Mouse (Mus musculus): ENCODE measurements at regions not wholly inside any gene's neighbourhood (a gene's known extent, or its start where the extent isn't known, plus 50 kb on each side); places are given as distances from the start of the nearest gene placed in this dataset.
A peak's percentile ranks its signal among the peaks of the same experiment; 100 is the strongest.

DNA sequence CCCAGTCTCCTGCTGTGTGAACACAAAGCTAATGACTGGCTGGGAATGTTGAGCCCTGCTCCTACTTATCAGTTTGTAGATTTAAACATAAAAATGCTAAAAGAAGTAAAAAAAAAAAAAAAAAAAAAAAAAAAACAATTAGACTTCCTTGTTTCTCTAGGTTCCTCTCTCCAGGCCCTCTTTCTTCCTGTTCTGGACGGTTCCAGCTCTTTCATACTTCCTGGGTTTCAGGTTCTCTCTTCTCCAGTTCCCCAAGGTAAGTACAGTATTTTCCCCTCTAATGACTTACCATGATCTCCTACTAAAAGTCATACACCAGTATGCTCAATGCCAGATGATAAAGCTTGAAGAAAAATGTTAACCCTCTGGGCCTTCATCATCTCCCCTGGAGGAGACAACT, 284.3 kb downstream of the Btg1 start:
- 100% methylated on average over 1 of the region's 1 CpGs for WGBS
- no peaks in the 10 kb centered on the region for H3K4me1 ChIP-seq (replicated peaks; ENCODE audit: control insufficient read depth, insufficient read depth, low read length)
- H3K9me3 ChIP-seq (ENCODE audit: control insufficient read depth, low read length), result no peaks in the 10 kb centered on the region
- no peak for ATAC-seq
- no peak overlapping the region for H3K4me2 ChIP-seq (ENCODE audit: low read length)
- no peak overlapping the region for H3K27ac ChIP-seq (ENCODE audit: low read length)
- H3K9ac ChIP-seq (replicated peaks; ENCODE audit: low read depth, low read length), result no peak overlapping the region
- H3K4me3 ChIP-seq (replicated peaks; ENCODE audit: low read length), result no peak overlapping the region
- H3K36me3 ChIP-seq (ENCODE audit: control insufficient read depth, insufficient read depth), result no peaks in the 10 kb centered on the region
- no peaks in the 10 kb centered on the region for H3K27me3 ChIP-seq (replicated peaks; ENCODE audit: control insufficient read depth, insufficient read depth, low read length)

DNA sequence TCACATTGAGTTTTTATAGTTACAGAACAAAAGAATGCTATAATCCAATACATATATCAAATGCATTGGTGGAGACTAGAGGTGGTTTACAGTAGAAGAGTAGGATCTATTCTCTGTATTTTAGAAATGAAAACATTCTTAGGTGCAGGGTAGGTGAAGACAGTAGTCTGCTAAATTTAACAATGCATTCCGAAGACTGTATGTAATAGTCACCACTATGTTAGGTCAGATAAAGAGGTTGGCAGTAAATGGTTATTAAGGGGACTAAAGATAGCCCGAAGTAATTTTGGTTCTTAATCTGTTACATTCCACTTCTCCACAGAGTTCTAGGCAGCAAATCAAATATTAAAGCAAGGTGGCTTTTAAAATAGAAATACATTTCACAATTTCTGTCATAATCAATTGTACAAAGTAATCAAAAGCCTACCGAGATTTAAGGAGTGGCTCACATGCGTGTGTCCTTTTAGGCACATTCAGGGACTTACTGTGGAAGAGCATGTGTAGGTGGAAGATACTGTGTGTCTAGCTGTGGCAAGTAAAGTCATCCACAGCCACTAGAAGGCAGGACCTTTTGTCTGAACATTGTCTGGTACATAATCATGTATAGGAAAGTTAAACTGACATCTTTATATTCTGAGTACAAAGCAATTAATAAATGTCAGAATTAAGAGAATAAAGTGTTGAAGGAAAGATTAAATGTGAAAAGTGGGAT, 288.4 kb downstream of the Btg1 start:
- ATAC-seq, result no peak
- H3K9me3 ChIP-seq (ENCODE audit: control insufficient read depth, low read length), result no peaks in the 10 kb centered on the region
- H3K4me3 ChIP-seq (replicated peaks; ENCODE audit: low read length), result no peak overlapping the region
- H3K9ac ChIP-seq (replicated peaks; ENCODE audit: low read depth, low read length), result no peak overlapping the region
- no peaks in the 10 kb centered on the region for H3K36me3 ChIP-seq (ENCODE audit: control insufficient read depth, insufficient read depth)
- H3K27me3 ChIP-seq (replicated peaks; ENCODE audit: control insufficient read depth, insufficient read depth, low read length), result no peaks in the 10 kb centered on the region
- H3K27ac ChIP-seq (ENCODE audit: low read length), result no peak overlapping the region
- H3K4me2 ChIP-seq (ENCODE audit: low read length), result no peak overlapping the region
- 92% methylated on average over 4 of the region's 4 CpGs for WGBS
- H3K4me1 ChIP-seq (replicated peaks; ENCODE audit: control insufficient read depth, insufficient read depth, low read length), result no peaks in the 10 kb centered on the region

DNA sequence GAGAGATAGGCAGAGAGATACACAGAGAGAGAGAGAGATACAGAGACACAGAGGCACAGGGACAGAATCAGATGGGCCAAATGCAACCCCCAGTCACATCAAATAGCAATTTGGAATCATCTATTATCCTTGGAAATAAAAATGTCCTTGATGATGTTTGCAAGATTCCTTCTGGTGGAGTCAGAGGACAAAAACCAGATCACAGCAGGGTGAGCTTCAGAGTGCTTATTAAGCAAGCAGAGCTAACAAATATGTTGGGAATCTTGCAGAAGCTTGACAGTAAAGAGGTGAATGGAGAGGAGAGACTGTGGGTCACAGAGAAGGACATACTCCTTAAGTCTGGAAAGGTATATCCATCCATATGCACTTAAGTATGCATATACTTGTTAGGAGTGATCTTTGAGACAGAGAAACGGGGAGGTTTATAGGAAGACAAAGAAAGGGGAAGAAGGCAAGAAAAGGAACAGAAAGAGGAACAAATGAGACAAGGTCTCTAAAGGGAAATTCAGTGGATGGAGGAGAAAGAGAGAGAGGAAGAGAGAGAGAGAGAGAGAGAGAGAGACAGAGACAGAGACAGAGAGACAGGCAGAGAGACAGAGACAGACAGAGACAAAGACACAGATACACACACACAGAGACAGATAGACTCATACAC, 293.0 kb downstream of the Btg1 start:
- no peak overlapping the region for H3K27ac ChIP-seq (ENCODE audit: low read length)
- no peaks in the 10 kb centered on the region for H3K36me3 ChIP-seq (ENCODE audit: control insufficient read depth, insufficient read depth)
- no peak overlapping the region for H3K4me2 ChIP-seq (ENCODE audit: low read length)
- H3K9ac ChIP-seq (replicated peaks; ENCODE audit: low read depth, low read length), result no peak overlapping the region
- ATAC-seq, result no peak
- H3K4me3 ChIP-seq (replicated peaks; ENCODE audit: low read length), result no peak overlapping the region
- H3K27me3 ChIP-seq (replicated peaks; ENCODE audit: control insufficient read depth, insufficient read depth, low read length), result no peaks in the 10 kb centered on the region
- H3K4me1 ChIP-seq (replicated peaks; ENCODE audit: control insufficient read depth, insufficient read depth, low read length), result no peaks in the 10 kb centered on the region
- 82% methylated on average over 1 of the region's 1 CpGs for WGBS
- peaks cover 9% of the 10 kb centered on the region; the same call in 1 of the 2 replicates for H3K9me3 ChIP-seq (ENCODE audit: control insufficient read depth, low read length)

DNA sequence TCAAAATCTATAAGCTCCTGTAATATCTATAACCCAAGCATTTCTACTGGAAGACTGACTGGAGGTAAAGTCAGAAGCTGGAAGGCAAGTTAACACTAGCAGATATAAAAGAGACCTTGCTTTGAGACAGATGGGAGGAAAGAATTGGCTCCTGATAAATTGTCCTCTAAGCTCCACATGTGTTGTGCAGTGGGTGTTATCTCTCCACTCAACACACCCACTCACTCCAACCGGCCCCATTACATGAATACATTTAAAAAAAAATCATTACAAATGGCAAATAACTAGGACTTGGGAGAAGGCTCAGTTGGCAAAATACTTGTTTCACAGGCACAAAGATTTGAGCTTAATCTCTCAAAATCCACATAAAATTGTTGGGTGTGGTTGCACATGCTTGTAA, 304.4 kb downstream of the Btg1 start:
- Histone ChIP-seq H3K27ac (ENCODE audit: low read length) (no peak overlapping the region), H3K4me2 (ENCODE audit: low read length) (no peak overlapping the region), H3K9ac (replicated peaks; ENCODE audit: low read depth, low read length) (no peak overlapping the region), H3K36me3 (ENCODE audit: control insufficient read depth, insufficient read depth) (no peaks in the 10 kb centered on the region), H3K27me3 (replicated peaks; ENCODE audit: control insufficient read depth, insufficient read depth, low read length) (no peaks in the 10 kb centered on the region), H3K9me3 (ENCODE audit: control insufficient read depth, low read length) (peaks cover 8% of the 10 kb centered on the region), H3K4me1 (replicated peaks; ENCODE audit: control insufficient read depth, insufficient read depth, low read length) (no peaks in the 10 kb centered on the region), H3K4me3 (replicated peaks; ENCODE audit: low read length) (no peak overlapping the region)
- ATAC-seq, result no peak
- WGBS, result 93% methylated on average over 1 of the region's 1 CpGs

DNA sequence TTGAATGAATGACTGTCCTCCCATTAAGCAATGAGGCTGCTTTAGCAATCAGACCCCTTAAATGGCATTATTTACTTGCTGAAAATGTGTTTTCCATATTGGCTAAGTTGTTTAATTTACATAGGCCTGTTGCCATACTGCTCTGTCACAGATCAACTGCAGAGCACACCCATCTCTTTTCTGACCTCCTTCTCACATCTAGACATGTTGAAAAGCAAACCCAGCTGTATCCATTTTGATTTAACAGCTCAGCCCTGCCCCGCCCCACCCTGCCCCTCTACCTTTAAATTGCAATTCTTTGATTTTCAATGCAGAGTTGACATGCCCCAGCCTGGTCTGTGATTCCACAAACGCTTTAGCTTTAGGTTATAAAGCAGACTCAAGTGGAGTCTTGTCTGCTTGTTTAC, 307.5 kb downstream of the Btg1 start:
- Histone ChIP-seq H3K9ac (replicated peaks; ENCODE audit: low read depth, low read length) (no peak overlapping the region), H3K27ac (ENCODE audit: low read length) (no peak overlapping the region), H3K36me3 (ENCODE audit: control insufficient read depth, insufficient read depth) (no peaks in the 10 kb centered on the region), H3K27me3 (replicated peaks; ENCODE audit: control insufficient read depth, insufficient read depth, low read length) (no peaks in the 10 kb centered on the region), H3K9me3 (ENCODE audit: control insufficient read depth, low read length) (no peaks in the 10 kb centered on the region; the same call in 1 of the 2 replicates), H3K4me3 (replicated peaks; ENCODE audit: low read length) (no peak overlapping the region), H3K4me2 (ENCODE audit: low read length) (no peak overlapping the region), H3K4me1 (replicated peaks; ENCODE audit: control insufficient read depth, insufficient read depth, low read length) (no peaks in the 10 kb centered on the region)
- no peak for ATAC-seq
- WGBS, result 76% methylated on average over 2 of the region's 2 CpGs

DNA sequence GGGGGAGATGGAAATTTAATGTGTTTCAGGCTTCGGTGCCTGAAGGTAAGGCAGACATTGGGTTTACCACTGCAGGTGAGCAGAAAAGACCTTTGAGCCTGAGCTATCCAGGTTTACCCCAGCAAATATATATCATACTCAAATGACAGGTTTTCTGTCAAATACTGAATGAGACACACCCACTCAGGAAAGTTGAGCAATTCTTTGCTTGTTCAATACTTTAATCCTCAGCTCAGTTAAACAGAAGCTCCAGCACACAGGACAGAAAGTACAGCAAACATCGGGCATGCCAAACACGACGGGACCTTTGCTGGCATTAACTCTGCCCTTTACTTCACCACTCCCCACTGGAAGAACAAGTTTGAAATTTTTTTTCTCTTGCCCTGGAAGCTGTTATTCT, 307.9 kb downstream of the Btg1 start:
- no peak overlapping the region for H3K27ac ChIP-seq (ENCODE audit: low read length)
- H3K9ac ChIP-seq (replicated peaks; ENCODE audit: low read depth, low read length), result no peak overlapping the region
- H3K9me3 ChIP-seq (ENCODE audit: control insufficient read depth, low read length), result no peaks in the 10 kb centered on the region
- no peaks in the 10 kb centered on the region for H3K27me3 ChIP-seq (replicated peaks; ENCODE audit: control insufficient read depth, insufficient read depth, low read length)
- H3K4me1 ChIP-seq (replicated peaks; ENCODE audit: control insufficient read depth, insufficient read depth, low read length), result no peaks in the 10 kb centered on the region
- H3K36me3 ChIP-seq (ENCODE audit: control insufficient read depth, insufficient read depth), result no peaks in the 10 kb centered on the region
- no peak for ATAC-seq
- 87% methylated on average over 4 of the region's 4 CpGs for WGBS
- H3K4me2 ChIP-seq (ENCODE audit: low read length), result no peak overlapping the region
- no peak overlapping the region for H3K4me3 ChIP-seq (replicated peaks; ENCODE audit: low read length)

DNA sequence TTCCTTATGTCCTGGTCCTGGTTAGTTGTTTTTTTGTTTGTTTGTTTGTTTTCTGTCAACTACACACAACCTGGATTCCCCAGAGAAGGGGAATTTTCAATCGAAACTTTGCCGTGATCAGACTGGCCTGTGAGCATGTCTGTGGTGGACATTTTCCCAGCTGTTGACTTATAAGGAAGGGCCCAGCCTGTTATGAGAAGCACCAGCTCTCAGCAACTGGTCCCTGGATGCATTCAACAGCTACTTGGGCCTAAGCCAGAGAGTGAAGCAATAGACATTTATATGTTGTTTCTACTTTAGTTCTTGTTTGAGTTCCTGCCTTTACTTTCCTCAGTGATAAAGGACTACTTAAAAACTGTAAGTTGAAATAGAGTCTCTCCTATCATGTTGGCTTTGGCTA, 309.0 kb downstream of the Btg1 start:
- no peak overlapping the region for H3K9ac ChIP-seq (replicated peaks; ENCODE audit: low read depth, low read length)
- H3K4me2 ChIP-seq (ENCODE audit: low read length), result no peak overlapping the region
- 88% methylated on average over 2 of the region's 2 CpGs for WGBS

DNA sequence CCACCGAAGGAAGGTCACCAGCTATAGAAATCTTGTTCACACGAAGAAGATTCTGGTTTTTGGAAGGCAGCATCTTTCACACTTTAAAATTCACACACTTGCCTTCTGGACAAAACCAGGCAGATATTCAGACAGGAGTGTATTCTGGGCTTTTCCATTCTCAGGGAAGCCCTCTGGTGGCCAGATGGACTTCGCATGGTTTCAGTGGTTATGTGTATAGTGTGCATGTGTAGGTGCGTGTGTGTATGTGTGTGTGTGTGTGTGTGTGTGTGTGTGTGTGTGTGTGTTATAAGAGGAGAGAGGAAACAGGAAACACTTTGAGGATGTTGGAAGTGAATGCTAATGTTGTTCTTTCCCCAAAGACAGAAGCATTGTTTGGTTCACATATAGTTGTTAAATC, 317.9 kb downstream of the Btg1 start:
- Histone ChIP-seq H3K27ac (ENCODE audit: low read length) (no peak overlapping the region), H3K9me3 (ENCODE audit: control insufficient read depth, low read length) (no peaks in the 10 kb centered on the region), H3K4me1 (replicated peaks; ENCODE audit: control insufficient read depth, insufficient read depth, low read length) (no peaks in the 10 kb centered on the region), H3K36me3 (ENCODE audit: control insufficient read depth, insufficient read depth) (no peaks in the 10 kb centered on the region), H3K27me3 (replicated peaks; ENCODE audit: control insufficient read depth, insufficient read depth, low read length) (no peaks in the 10 kb centered on the region), H3K4me3 (replicated peaks; ENCODE audit: low read length) (no peak overlapping the region), H3K9ac (replicated peaks; ENCODE audit: low read depth, low read length) (no peak overlapping the region), H3K4me2 (ENCODE audit: low read length) (no peak overlapping the region)
- WGBS, result 62% methylated on average over 4 of the region's 4 CpGs
- peak; percentile 57; the same call in 1 of the 2 replicates for ATAC-seq

More for the DNA sequence above, 309.0 kb downstream of the Btg1 start:
- Histone ChIP-seq H3K9me3 (ENCODE audit: control insufficient read depth, low read length) (no peaks in the 10 kb centered on the region), H3K36me3 (ENCODE audit: control insufficient read depth, insufficient read depth) (no peaks in the 10 kb centered on the region), H3K27me3 (replicated peaks; ENCODE audit: control insufficient read depth, insufficient read depth, low read length) (no peaks in the 10 kb centered on the region), H3K4me3 (replicated peaks; ENCODE audit: low read length) (no peak overlapping the region), H3K4me1 (replicated peaks; ENCODE audit: control insufficient read depth, insufficient read depth, low read length) (no peaks in the 10 kb centered on the region), H3K27ac (ENCODE audit: low read length) (no peak overlapping the region)
- no peak for ATAC-seq

DNA sequence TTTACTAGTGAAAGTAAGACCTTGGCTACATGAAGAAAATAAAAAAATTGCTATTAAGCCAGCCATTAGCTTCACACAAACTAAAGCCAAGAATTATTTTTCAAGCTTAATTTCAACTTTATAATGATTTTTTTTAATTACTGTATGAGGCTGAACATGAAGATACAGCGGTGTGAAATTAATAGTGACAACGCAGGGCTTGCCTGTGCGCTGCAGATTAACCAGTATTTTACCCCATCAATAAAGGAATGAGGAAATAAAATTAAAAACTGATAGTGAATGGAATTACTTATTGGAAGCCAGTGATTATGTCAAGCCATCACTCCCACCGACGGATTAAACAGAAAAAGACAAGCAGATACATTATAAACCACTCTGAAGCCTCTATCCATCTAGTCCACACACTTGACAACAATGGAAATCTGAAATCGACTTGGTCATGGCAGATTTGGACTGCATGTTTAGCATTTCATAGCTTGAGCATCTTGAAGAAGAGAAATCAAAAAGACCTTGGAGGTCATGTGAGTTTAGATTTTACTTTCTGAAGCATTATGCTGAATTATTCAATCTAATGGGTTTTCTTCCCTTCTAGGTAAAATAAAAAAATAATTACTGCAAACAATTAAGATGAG, 324.2 kb downstream of the Btg1 start:
- Histone ChIP-seq H3K27me3 (replicated peaks; ENCODE audit: control insufficient read depth, insufficient read depth, low read length) (no peaks in the 10 kb centered on the region), H3K4me2 (ENCODE audit: low read length) (no peak overlapping the region), H3K27ac (ENCODE audit: low read length) (no peak overlapping the region), H3K4me1 (replicated peaks; ENCODE audit: control insufficient read depth, insufficient read depth, low read length) (no peaks in the 10 kb centered on the region), H3K36me3 (ENCODE audit: control insufficient read depth, insufficient read depth) (no peaks in the 10 kb centered on the region), H3K9me3 (ENCODE audit: control insufficient read depth, low read length) (no peaks in the 10 kb centered on the region), H3K9ac (replicated peaks; ENCODE audit: low read depth, low read length) (no peak overlapping the region), H3K4me3 (replicated peaks; ENCODE audit: low read length) (no peak overlapping the region)
- 89% methylated on average over 6 of the region's 6 CpGs for WGBS
- no peak for ATAC-seq
